Mouse (Mus musculus) left cerebral cortex, postnatal 4 days (tissue): ENCODE measurements around the gene Unc80. TPM values are rescaled to one million over a fixed set of nuclear protein-coding genes. Genes with fewer than 3 reads are reported as not detected.

Experiments
- DNase-seq: peaks from one replicate; pipeline ENCODE4 v3.0.0-alpha.2; 2022
- intact Hi-C: fragments of 180-260 bp; cut with DNase I; formaldehyde crosslinking; loops from one replicate; pipeline ENCODE4 v1.15.1; 2025
- total RNA-seq, 2 experiments: library from RNA; stranded (reverse); gene quantifications; 2 replicates each; pipeline ENCODE4 v1.2.3; 2021

Unc80 gene
- 10 to 100 TPM; 42.5 to 47.9 TPM for total RNA-seq

DNA sequence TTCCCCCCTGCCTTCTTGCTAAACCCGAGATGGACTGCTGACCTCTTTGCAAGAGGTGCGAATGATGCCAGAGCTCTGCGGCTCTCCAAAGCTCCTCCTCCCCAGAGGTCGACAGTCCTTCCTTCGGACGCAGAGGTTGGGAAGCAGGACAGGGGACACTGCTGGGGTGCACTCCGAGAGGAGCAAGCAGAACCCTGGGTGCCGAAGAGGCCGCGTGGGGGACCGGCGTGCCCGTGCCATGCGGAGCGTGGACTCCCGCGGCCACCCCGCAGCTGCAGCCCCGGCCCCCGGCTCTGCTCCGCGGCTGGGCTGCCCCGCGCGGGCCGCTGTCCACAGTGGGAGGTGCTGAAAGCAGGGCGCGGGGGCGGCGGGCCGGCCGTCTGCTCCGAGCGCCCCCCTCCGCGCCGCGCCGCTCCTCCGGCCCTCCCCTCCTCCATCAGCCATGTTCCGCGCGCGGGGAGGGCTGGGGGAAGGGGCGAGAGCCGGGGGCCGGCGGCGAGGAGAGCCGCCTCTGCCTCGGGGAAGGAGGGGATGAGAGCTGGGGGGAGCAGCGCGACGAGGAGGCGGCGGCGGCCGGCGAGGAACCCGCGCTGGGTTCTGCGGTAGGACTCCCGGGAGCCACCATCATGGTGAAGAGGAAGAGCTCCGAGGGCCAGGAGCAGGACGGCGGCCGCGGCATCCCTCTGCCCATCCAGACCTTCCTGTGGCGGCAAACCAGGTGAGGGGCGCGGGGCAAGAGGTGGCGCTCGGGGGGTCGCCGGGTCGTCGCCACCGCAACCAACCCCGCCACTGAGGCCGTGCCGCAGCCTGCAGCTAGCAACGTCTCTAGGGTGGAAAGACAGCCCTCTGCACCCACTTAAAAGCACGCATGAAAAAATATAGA is at the start of gene Unc80:
Gene Unc80, plus strand, starts transcription at position 547 of the 883 bp plus-strand sequence.
- intact Hi-C loops, result no loop called here
- peak; percentile 70 for DNase-seq

DNA sequence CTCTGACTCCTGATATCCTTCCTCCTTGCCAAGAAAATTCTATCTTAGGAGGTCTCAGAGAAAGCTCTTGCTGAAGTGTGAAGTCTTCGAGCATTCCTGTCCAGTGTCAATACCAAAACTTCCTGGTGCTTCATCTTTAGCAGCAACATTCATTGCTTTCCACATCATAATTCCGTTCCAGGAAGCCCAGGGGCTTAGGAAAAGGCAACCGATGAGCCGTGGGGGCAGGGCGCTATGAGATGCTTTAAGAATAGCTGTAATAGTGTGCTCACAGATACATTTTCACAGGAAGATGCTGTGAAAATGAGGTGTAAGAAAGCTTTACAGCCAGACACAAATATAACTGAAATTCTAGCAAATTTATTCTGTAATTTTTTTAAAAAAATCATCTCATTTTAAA is 42.1 kb upstream of the Unc80 start:
- intact Hi-C loops, result no loop called here
- no peak for DNase-seq

DNA sequence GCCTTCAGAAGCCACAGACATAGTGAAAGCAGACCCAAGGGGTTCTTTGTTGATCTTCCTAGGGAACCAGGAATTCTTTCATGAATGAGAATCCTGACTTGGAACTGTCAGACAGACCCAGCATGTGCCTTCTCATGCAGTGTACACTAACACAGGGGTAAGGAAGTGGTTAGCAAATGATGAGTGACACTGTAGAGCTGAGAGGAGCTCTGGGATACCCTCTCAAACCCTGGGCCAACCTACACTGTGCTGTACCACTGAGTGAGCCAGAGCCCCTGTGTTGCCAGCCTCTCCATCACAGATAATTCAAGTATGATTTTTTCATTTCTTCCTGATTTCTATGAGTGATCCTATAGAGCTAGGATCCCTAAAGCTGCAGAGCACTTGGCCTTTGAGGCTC is 37.2 kb upstream of the Unc80 start:
- intact Hi-C loops, result no loop called here
- DNase-seq, result no peak

DNA sequence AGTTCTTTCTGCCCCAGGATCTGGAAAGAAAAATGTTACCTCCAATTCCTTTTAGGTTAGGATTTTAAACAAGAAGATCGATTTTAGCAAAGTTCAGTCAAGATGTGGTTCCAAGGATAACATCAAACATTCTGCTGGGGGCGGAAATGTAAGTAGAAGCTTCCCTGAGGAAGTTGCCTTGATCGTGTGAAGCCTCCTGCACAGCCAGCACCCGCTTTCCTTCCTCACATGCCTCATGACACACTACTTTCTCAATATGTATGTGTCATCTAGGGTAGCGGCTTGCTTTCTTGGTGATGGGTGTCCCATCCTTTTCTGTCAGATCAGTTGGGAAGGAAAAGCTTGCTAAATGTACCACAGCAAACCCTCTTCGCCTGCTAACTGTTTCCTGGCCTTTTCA is 36.7 kb upstream of the Unc80 start:
- intact Hi-C loops, result no loop called here
- no peak for DNase-seq

- intact Hi-C loops, result no loop called here
- no peak for DNase-seq
Measured at GRCm38 (mm10) chr1:66438069-66438468, 30.1 kb upstream of the Unc80 start.

- DNase-seq, result no peak
- intact Hi-C loops, result loop anchor here (10.0 kb wide), 1 partner anchor 212 kb away; no protein-coding TSS in a partner anchor
Measured at GRCm38 (mm10) chr1:66442922-66443321, 25.2 kb upstream of the Unc80 start.

- intact Hi-C loops, result loop anchor here (10.0 kb wide), 1 partner anchor 205 kb away; no protein-coding TSS in a partner anchor
- DNase-seq, result no peak
Measured at GRCm38 (mm10) chr1:66449471-66449870, 18.7 kb upstream of the Unc80 start.

GRCm38 (mm10) chr1:66456580-66456979 is 11.6 kb upstream of the Unc80 start:
- intact Hi-C loops, result no loop called here
- DNase-seq, result no peak

DNA sequence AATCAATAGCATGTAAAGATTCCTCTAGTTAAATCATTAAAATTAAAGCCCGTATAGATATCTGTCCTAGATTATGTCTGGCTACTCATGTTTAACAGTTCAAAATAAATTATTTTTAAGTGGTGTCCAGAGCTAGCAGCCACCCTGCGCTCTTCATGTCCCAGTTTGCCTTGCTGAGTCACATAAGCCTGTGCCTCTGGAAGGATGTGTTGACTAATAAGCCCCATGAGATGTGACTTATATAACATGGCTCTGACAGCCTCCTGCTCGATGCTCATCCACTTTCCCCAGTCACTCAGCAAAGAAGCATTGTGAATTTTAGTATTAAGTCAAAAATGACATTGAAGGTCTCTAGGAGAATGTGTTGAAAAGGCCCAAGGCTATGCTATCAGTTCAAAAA is 10.4 kb upstream of the Unc80 start:
- no peak for DNase-seq
- intact Hi-C loops, result no loop called here

DNA sequence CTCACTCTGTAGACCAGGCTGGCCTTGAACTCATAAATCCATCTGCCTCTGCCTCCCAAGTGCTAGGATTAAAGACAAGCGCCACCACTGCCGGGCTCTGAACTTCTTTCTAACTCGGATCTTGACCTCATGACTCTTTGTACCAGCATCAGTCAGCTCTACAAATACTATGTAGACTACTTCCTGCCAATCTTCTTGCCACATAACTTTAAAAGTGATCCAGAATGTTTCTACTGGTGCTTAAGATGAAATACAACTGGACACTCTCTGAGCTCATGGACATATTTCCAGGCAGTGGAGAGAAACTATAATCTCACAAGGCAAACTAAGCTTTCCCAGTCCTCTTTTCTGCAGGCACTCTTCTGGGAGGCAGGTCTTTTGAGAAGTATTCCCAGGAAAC is 8.8 kb upstream of the Unc80 start:
- no peak for DNase-seq
- intact Hi-C loops, result no loop called here

- DNase-seq, result no peak
Measured at GRCm38 (mm10) chr1:66460850-66461249, 7.3 kb upstream of the Unc80 start.

GRCm38 (mm10) chr1:66468704-66469020 is 495 bp downstream of the Unc80 start:
- intact Hi-C loops, result no loop called here
- DNase-seq, result peak; percentile 24

More at GRCm38 (mm10) chr1:66460850-66461249, 7.3 kb upstream of the Unc80 start:
- intact Hi-C loops, result no loop called here

DNA sequence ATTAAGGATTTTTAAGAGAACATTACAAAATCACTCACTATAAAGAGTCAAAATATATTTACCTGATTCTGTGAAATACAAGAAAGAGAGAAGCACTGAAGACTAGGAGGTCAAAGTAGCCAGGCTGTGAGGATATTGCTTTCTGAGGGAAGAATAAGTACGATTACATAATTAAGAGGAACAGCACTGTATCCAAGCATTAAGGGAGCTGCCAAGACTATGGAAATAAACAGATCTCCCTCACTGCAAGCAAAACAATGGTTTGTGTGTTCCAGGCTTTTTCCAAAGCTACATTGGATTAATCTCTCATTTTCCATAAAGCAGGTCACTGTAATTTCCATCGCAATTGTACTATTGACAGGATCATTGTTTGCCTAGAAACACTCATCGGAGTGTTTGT is 14.6 kb downstream of the Unc80 start:
- intact Hi-C loops, result no loop called here
- DNase-seq, result no peak

DNA sequence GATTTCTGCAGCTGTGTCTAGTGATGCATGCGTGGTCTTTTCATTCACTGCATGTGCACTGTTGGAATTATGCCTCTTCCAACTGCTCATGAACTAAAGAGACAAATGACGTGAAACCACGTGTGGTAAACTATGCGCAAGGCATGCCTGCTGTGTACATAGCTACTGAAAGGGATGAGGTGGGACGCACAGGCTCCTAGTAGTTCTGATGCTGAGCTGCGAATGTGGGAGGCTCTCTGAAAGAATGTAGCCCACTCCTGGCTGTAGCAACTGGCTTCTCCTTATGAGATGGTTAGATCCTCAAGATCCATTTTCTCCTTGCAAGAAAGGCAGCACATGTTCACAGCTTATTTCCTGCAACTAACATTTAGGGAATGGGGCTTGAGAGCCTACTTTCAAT is 24.9 kb downstream of the Unc80 start:
- no peak for DNase-seq
- intact Hi-C loops, result no loop called here

GRCm38 (mm10) chr1:66495310-66496012 is 27.3 kb downstream of the Unc80 start:
- DNase-seq, result no peak

GRCm38 (mm10) chr1:66550812-66551211 is 82.6 kb downstream of the Unc80 start:
- intact Hi-C loops, result no loop called here
- no peak for DNase-seq

More at GRCm38 (mm10) chr1:66495310-66496012, 27.3 kb downstream of the Unc80 start:
- intact Hi-C loops, result no loop called here

GRCm38 (mm10) chr1:66552396-66552966 is 84.3 kb downstream of the Unc80 start:
- intact Hi-C loops, result no loop called here
- DNase-seq, result no peak

DNA sequence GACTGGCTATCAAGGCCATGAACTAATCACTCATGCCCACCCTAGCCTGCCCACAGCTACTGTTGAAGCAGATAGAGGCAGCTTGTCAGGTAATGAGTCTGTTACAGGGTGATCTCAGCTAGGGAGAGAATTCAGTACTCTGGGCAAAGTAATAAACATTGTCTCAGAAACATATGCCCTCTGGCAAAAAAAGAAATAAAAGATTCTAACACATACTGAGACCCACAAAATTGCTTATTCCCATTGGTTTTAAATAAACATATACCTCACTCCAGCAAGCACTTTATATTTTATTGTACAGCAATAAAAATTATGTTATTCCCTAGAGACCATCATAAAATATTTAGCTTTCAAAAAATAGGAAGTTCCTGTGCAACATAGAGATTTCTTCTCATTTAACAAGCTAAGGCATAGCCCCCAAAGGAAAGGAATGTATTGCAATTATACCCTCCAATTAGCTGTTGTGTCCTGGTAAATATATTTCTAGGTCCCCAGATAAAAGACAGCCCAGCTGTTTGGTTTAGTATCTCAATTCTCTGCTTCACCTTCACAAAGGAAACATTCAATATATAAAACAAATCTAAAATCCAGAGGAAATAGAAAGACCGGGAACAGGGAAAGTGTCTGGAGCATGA is 93.6 kb downstream of the Unc80 start:
- intact Hi-C loops, result no loop called here
- no peak for DNase-seq

- intact Hi-C loops, result no loop called here
Measured at GRCm38 (mm10) chr1:66562332-66562731, 94.2 kb downstream of the Unc80 start.

DNA sequence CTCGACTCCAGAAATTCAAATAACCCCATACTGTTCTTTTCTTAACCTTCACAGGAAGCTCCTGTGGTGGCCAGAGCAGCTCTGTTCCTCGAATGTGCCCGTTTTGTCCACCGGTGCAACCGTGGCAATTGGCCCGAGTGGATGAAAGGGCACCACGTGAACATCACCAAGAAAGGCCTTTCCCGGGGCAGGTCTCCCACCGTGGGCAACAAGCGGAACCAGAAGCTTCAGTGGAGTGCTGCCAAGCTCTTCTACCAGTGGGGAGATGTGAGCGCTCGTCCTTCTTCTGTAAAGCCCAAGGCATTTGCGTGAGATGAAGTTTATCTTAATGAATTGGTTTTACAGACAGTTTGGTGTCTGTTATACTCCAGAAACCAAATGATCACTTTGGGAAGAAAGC is 101.6 kb downstream of the Unc80 start:
- DNase-seq, result peak; percentile 43
- intact Hi-C loops, result no loop called here

More at GRCm38 (mm10) chr1:66562332-66562731, 94.2 kb downstream of the Unc80 start:
- DNase-seq, result no peak

DNA sequence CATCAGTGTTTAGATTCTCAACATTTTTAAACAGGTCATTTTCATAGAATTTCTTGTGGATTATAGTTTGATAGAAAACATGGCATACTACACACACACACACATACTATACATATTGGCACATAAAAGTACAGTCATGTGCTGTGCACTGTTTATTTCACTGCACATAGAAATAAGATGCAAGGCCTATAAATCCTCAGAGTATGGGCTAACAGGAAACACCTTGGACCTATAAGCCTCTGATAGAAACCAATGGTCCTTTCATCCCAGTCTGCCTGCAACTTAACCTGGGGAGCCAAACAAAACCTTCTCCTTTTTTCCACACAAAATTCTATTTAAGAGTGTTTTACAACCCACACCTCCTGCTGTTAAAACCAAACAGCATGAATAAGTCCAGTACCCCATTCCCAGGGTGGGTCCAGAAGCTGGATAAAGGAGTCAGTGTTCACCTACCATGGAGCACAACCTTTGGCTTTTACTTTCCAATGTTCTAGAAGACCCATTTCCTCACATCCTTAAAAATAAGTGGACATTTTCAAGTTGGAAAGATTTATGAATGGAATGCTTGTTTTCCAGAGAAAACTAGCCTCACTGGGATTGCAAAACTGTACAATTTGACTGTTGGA is 129.1 kb downstream of the Unc80 start:
- intact Hi-C loops, result no loop called here

More for the DNA sequence above, 129.1 kb downstream of the Unc80 start:
- no peak for DNase-seq
